Mouse (Mus musculus): ENCODE results near the gene Gtf2ird1. TPM values are rescaled to one million over a fixed set of nuclear protein-coding genes. Genes with fewer than 3 reads are reported as not detected.

Gtf2ird1 gene
- polyA plus RNA-seq, 1 experiment from 2014 or later: 75.6 TPM

DNA sequence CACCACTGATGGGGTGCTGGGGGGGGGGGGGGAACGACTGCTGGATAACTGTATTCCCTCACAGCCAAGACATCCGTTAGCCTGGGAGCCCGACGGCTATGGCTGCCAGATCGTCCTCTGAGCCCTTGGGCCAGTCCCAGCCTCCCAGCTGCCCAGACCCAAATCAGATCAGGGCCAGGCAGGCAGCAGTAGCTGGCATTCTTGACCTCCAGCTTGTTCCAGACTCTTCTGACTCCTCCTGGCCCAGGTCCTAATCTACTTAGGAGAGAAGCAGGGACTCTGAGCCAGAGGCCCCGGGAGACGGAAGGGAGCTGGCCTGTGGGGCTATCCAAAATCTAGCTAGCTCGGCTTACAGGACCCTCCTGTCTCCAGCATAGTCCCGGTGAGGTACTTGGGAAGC lies 35.5 kb downstream of the Gtf2ird1 start:
- no peaks in the 10 kb centered on the region for H3K4me1 ChIP-seq (ENCODE audit: control insufficient read depth, insufficient read depth, low read length)
- H3K4me2 ChIP-seq (ENCODE audit: low read depth): no peak overlapping the region
- H3K27ac ChIP-seq (ENCODE audit: low read depth, low read length): no peak overlapping the region
- DNase-seq (ENCODE audit: low spot score) (no peak), ATAC-seq (ENCODE audit: insufficient read depth, low FRiP score, low TSS enrichment) (no peak)
- WGBS: 79% methylated on average over 9 of the region's 9 CpGs
- no peaks in the 10 kb centered on the region for H3K27me3 ChIP-seq (ENCODE audit: control insufficient read depth, insufficient read depth, low read length)
- H3K36me3 ChIP-seq (ENCODE audit: control insufficient read depth, insufficient read depth, low read length): peaks cover 3% of the 10 kb centered on the region
- no peak overlapping the region; the same call in 1 of the 2 replicates for H3K9ac ChIP-seq (ENCODE audit: low read length)
- H3K4me3 ChIP-seq (ENCODE audit: low read depth, low read length): no peak overlapping the region
- H3K9me3 ChIP-seq (ENCODE audit: control insufficient read depth, low read length): no peaks in the 10 kb centered on the region

DNA sequence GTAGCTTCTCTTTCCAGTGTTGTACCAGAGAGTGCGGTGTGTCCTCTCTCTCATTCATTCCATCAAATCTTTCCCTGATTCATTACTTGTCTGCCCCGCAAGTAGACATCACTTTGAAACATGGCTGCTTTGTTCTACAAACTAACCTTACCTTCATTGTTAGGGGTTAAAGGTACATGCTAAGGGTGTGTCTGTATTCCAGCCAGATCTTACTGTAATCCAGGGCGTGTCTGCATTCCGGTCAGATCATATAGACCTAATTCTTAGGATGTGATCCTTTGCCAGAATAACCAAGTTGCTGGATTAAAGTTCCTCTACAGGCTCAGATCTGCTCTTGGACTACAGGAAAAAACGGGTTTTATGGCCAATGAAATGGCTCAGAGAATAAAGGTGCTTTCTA lies 36.8 kb downstream of the Gtf2ird1 start:
- Histone ChIP-seq H3K4me1 (ENCODE audit: control insufficient read depth, insufficient read depth, low read length) (no peaks in the 10 kb centered on the region), H3K27ac (ENCODE audit: low read depth, low read length) (no peak overlapping the region), H3K4me2 (ENCODE audit: low read depth) (no peak overlapping the region), H3K36me3 (ENCODE audit: control insufficient read depth, insufficient read depth, low read length) (peaks cover 12% of the 10 kb centered on the region), H3K27me3 (ENCODE audit: control insufficient read depth, insufficient read depth, low read length) (no peaks in the 10 kb centered on the region), H3K9ac (ENCODE audit: low read length) (no peak overlapping the region), H3K9me3 (ENCODE audit: control insufficient read depth, low read length) (no peaks in the 10 kb centered on the region), H3K4me3 (ENCODE audit: low read depth, low read length) (no peak overlapping the region)
- ATAC-seq (ENCODE audit: insufficient read depth, low FRiP score, low TSS enrichment) (no peak), DNase-seq (ENCODE audit: low spot score) (no peak)
- WGBS: 94% methylated on average over 5 of the region's 5 CpGs

DNA sequence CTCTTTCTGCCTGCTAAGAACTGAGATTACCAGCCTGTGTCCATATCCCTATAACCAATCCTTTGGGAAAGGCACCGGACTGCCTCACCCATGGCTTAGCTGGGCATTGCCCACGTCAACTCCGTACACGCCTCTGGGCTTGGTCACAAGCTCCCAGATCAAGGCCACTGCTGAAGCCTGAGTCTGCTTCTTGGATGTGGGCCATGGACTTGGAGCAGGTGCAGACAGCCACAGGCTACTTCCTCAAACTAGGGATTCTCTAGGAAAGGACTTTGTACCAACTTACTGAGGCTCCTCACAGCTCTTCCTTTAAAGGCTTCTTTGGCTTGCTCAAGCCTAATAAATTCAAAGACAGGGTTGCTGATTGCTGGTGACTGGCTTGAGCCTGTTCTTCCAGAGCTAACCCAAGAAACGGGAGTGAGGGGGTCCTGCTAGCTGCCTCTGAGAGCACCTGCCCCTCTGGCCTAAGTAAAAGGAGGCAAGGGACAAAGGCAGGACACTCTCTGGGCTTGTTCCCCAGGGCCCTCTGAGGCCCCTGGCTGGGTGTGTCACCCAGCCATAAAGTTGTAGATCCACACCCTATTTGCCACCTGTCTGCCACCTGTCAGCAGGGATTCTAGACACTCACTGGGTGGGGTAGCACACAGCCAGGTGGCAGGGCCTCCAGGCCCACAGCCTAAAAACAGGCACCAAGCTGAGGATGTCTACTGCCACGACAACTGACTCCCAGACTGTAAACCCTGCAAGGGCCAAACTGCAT lies 38.0 kb downstream of the Gtf2ird1 start:
- H3K27me3 ChIP-seq (ENCODE audit: control insufficient read depth, insufficient read depth, low read length): no peaks in the 10 kb centered on the region
- H3K9me3 ChIP-seq (ENCODE audit: control insufficient read depth, low read length): no peaks in the 10 kb centered on the region
- no peak for ATAC-seq (ENCODE audit: insufficient read depth, low FRiP score, low TSS enrichment)
- H3K36me3 ChIP-seq (ENCODE audit: control insufficient read depth, insufficient read depth, low read length): peaks cover 17% of the 10 kb centered on the region
- no peak overlapping the region for H3K9ac ChIP-seq (ENCODE audit: low read length)
- no peak overlapping the region for H3K27ac ChIP-seq (ENCODE audit: low read depth, low read length)
- WGBS: 92% methylated on average over 6 of the region's 6 CpGs
- no peak overlapping the region for H3K4me3 ChIP-seq (ENCODE audit: low read depth, low read length)
- H3K4me1 ChIP-seq (ENCODE audit: control insufficient read depth, insufficient read depth, low read length): no peaks in the 10 kb centered on the region
- H3K4me2 ChIP-seq (ENCODE audit: low read depth): no peak overlapping the region
- no peak for DNase-seq (ENCODE audit: low spot score)

- Histone ChIP-seq H3K4me2 (ENCODE audit: low read depth) (no peak overlapping the region), H3K9ac (ENCODE audit: low read length) (no peak overlapping the region), H3K27ac (ENCODE audit: low read depth, low read length) (no peak overlapping the region), H3K36me3 (ENCODE audit: control insufficient read depth, insufficient read depth, low read length) (peaks cover 32% of the 10 kb centered on the region), H3K9me3 (ENCODE audit: control insufficient read depth, low read length) (no peaks in the 10 kb centered on the region), H3K4me3 (ENCODE audit: low read depth, low read length) (no peak overlapping the region), H3K27me3 (ENCODE audit: control insufficient read depth, insufficient read depth, low read length) (no peaks in the 10 kb centered on the region), H3K4me1 (ENCODE audit: control insufficient read depth, insufficient read depth, low read length) (no peaks in the 10 kb centered on the region)
- WGBS: 98% methylated on average over 2 of the region's 2 CpGs
- DNase-seq (ENCODE audit: low spot score): no peak
- ATAC-seq (ENCODE audit: insufficient read depth, low FRiP score, low TSS enrichment): no peak
Measured at GRCm38 (mm10) chr5:134412341-134412740, 44.2 kb downstream of the Gtf2ird1 start.

DNA sequence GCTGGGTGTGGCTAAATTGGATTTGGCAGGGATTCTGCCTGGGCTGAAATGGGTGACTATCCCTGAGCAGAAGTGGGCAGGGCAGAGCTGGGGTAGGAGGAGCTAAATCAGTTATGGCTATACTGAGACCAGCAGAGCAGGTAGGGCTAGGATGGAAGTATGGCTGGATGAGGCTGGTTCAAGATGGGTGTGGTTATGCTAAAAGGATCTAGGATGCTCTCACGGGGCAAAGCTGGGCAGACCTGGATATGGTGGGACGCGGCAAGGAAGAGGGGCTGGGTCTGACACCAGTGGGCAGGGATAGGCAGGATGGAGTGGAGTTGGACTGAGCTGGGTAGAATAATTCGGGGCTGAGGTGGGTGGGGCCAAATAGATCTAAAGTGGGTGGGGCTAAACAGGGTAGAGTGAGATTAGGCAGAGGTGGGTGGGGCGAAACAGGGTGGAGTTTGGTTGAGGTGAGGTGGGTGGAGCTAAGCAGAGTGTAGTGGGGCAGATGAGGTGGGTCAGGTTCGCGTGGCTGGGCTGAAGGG lies 46.1 kb downstream of the Gtf2ird1 start:
- H3K4me1 ChIP-seq (ENCODE audit: control insufficient read depth, insufficient read depth, low read length): no peaks in the 10 kb centered on the region
- no peak overlapping the region for H3K4me3 ChIP-seq (ENCODE audit: low read depth, low read length)
- no peak overlapping the region for H3K27ac ChIP-seq (ENCODE audit: low read depth, low read length)

GRCm38 (mm10) chr5:134409606-134410306 lies 46.8 kb downstream of the Gtf2ird1 start:
- H3K36me3 ChIP-seq (ENCODE audit: control insufficient read depth, insufficient read depth, low read length): peaks cover 33% of the 10 kb centered on the region
- WGBS: 96% methylated on average over 6 of the region's 6 CpGs
- H3K9ac ChIP-seq (ENCODE audit: low read length): no peak overlapping the region
- ATAC-seq (ENCODE audit: insufficient read depth, low FRiP score, low TSS enrichment) (no peak), DNase-seq (ENCODE audit: low spot score) (no peak)
- H3K9me3 ChIP-seq (ENCODE audit: control insufficient read depth, low read length): no peaks in the 10 kb centered on the region
- H3K27ac ChIP-seq (ENCODE audit: low read depth, low read length): no peak overlapping the region
- H3K4me1 ChIP-seq (ENCODE audit: control insufficient read depth, insufficient read depth, low read length): no peaks in the 10 kb centered on the region
- no peak overlapping the region for H3K4me3 ChIP-seq (ENCODE audit: low read depth, low read length)
- no peaks in the 10 kb centered on the region for H3K27me3 ChIP-seq (ENCODE audit: control insufficient read depth, insufficient read depth, low read length)
- no peak overlapping the region for H3K4me2 ChIP-seq (ENCODE audit: low read depth)

More for the DNA sequence above, 46.1 kb downstream of the Gtf2ird1 start:
- DNase-seq (ENCODE audit: low spot score): no peak
- peaks cover 34% of the 10 kb centered on the region for H3K36me3 ChIP-seq (ENCODE audit: control insufficient read depth, insufficient read depth, low read length)
- H3K9me3 ChIP-seq (ENCODE audit: control insufficient read depth, low read length): no peaks in the 10 kb centered on the region
- H3K4me2 ChIP-seq (ENCODE audit: low read depth): no peak overlapping the region
- H3K9ac ChIP-seq (ENCODE audit: low read length): no peak overlapping the region
- 93% methylated on average over 7 of the region's 7 CpGs for whole genome bisulfite sequencing
- H3K27me3 ChIP-seq (ENCODE audit: control insufficient read depth, insufficient read depth, low read length): no peaks in the 10 kb centered on the region
- no peak for ATAC-seq (ENCODE audit: insufficient read depth, low FRiP score, low TSS enrichment)

DNA sequence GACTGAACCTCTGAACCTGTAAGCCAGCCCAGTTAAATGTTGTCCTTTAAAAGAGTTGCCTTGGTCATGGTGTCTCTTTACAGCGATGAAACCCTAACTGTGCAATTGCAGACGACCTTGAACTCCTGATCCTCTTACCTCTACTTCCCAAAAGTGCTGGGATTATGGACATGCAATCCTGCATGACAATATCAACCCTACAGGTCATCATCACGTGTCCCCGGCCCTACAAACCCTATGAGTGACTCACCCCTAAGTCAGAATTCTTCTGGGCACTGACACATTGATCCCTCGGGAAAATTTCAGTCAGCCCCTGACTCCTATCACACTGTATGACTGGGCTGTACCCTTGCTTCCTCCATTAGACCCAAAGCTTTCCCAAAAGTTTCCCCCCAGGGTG lies 48.4 kb downstream of the Gtf2ird1 start:
- Histone ChIP-seq H3K27ac (ENCODE audit: low read depth, low read length) (no peak overlapping the region), H3K36me3 (ENCODE audit: control insufficient read depth, insufficient read depth, low read length) (peaks cover 36% of the 10 kb centered on the region), H3K4me1 (ENCODE audit: control insufficient read depth, insufficient read depth, low read length) (no peaks in the 10 kb centered on the region), H3K9ac (ENCODE audit: low read length) (no peak overlapping the region), H3K27me3 (ENCODE audit: control insufficient read depth, insufficient read depth, low read length) (no peaks in the 10 kb centered on the region), H3K9me3 (ENCODE audit: control insufficient read depth, low read length) (no peaks in the 10 kb centered on the region), H3K4me3 (ENCODE audit: low read depth, low read length) (no peak overlapping the region), H3K4me2 (ENCODE audit: low read depth) (no peak overlapping the region)
- DNase-seq (ENCODE audit: low spot score): no peak
- ATAC-seq (ENCODE audit: insufficient read depth, low FRiP score, low TSS enrichment): no peak
- WGBS: 86% methylated on average over 5 of the region's 5 CpGs

DNA sequence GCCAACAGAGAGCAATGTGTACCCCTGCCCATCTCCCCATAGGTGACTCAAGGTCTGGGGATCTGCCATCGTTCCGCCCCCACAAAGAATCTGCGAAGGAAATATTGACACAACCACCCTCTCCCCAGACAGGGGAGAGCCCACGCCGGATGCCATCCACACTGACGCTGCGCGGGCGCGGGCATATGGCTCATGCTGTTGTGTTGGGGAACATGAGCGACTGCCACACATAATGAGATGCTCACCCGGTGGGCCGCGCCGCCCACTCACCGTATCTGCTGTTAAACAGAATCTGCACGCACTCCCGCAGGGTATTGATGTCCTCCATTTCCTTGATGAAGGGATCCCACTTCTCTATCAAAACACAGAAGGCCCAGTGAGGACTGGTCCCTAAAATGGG lies 54.7 kb downstream of the Gtf2ird1 start:
- ATAC-seq (ENCODE audit: insufficient read depth, low FRiP score, low TSS enrichment): no peak
- WGBS: 96% methylated on average over 18 of the region's 18 CpGs
- H3K4me3 ChIP-seq (ENCODE audit: low read depth, low read length): no peak overlapping the region

More for the DNA sequence above, 54.7 kb downstream of the Gtf2ird1 start:
- no peak overlapping the region for H3K9ac ChIP-seq (ENCODE audit: low read length)
- no peak overlapping the region for H3K4me2 ChIP-seq (ENCODE audit: low read depth)
- no peaks in the 10 kb centered on the region for H3K4me1 ChIP-seq (ENCODE audit: control insufficient read depth, insufficient read depth, low read length)
- no peaks in the 10 kb centered on the region for H3K9me3 ChIP-seq (ENCODE audit: control insufficient read depth, low read length)
- H3K27me3 ChIP-seq (ENCODE audit: control insufficient read depth, insufficient read depth, low read length): no peaks in the 10 kb centered on the region
- DNase-seq (ENCODE audit: low spot score): no peak
- peaks cover 25% of the 10 kb centered on the region for H3K36me3 ChIP-seq (ENCODE audit: control insufficient read depth, insufficient read depth, low read length)
- no peak overlapping the region for H3K27ac ChIP-seq (ENCODE audit: low read depth, low read length)

Measured in neural tube, embryonic 11.5 days (tissue).